Mouse (Mus musculus) hematopoietic stem cell, adult 5-6 weeks (primary cell): ENCODE results near the gene Cebpa. TPM values are rescaled to one million over a fixed set of nuclear protein-coding genes. Genes with fewer than 3 reads are reported as not detected.
A peak's percentile ranks its signal among the peaks of the same experiment; 100 is the strongest.

Experiments used
- ATAC-seq, 2 experiments: fragments of 125-278 bp in 1 of 2; replicated peaks in 1 of 2; 2 replicates each; pipeline ENCODE4 v1.8.0; 2016 to 2017; ENCODE audit warnings: inconsistent platforms in 2 of 2, mild to moderate bottlenecking in 2 of 2, moderate number of reproducible peaks in 2 of 2, low read depth in 1 of 2, moderate TSS enrichment in 1 of 2; ENCODE audit not compliant: low FRiP score in 2 of 2, poor library complexity in 2 of 2, severe bottlenecking in 2 of 2, insufficient read depth in 1 of 2, low TSS enrichment in 1 of 2
- total RNA-seq: library from RNA; stranded (forward); fragments of 172-1452, 232-1000 nt; gene quantifications from 2 replicates; pipeline ENCODE4 v1.2.3, GENCODE M21; 2017

Gene Cebpa
- total RNA-seq, 1 experiment from 2014 or later = 8.7 TPM

GRCm38 (mm10) chr7:35166988-35167387, 47.9 kb downstream of the Cebpa start:
- no peak for ATAC-seq

- no peak for ATAC-seq
These were observed 48.8 kb downstream of the Cebpa start for GRCm38 (mm10) chr7:35167925-35168324.

- peak; percentile 79 to 87 for ATAC-seq
These were observed 50.2 kb downstream of the Cebpa start for GRCm38 (mm10) chr7:35169341-35169740.

Other genes starting within 250 kb of the Cebpa start
- 23.5 and 28.3 TPM in 2 replicates for gene Pepd, start 206.9 kb upstream of the Cebpa start, total RNA-seq
- gene Cebpg, start 62.7 kb upstream of the Cebpa start, total RNA-seq = 34.9 and 43.3 TPM in 2 replicates
- not detected in 2 replicates for gene Slc7a10, start 67.1 kb downstream of the Cebpa start, total RNA-seq
- not detected in 2 replicates for gene Lrp3, start 96.2 kb downstream of the Cebpa start, total RNA-seq
- gene Gpatch1, start 199.1 kb downstream of the Cebpa start, total RNA-seq = 17.3 and 20.3 TPM in 2 replicates
- gene Rhpn2, start 214.9 kb downstream of the Cebpa start, total RNA-seq = not detected in 2 replicates